Mouse (Mus musculus) right cerebral cortex, postnatal 14 days (tissue): Measurements from ENCODE around the gene Themis3.
"Not testable (repeated sequence)": the region's sequence is repeated elsewhere in the genome, so short reads cannot be mapped to it uniquely, and the experiment has no call there.

Experiments
- DNase-seq: peaks from one replicate; pipeline ENCODE4 v3.0.0; 2022

Themis3 gene

GRCm38 (mm10) chr17:66552690-66553089, 41.7 kb downstream of the Themis3 start:
- no peak for DNase-seq

- no peak for DNase-seq
Observed at GRCm38 (mm10) chr17:66550486-66550885, 43.9 kb downstream of the Themis3 start.

DNA sequence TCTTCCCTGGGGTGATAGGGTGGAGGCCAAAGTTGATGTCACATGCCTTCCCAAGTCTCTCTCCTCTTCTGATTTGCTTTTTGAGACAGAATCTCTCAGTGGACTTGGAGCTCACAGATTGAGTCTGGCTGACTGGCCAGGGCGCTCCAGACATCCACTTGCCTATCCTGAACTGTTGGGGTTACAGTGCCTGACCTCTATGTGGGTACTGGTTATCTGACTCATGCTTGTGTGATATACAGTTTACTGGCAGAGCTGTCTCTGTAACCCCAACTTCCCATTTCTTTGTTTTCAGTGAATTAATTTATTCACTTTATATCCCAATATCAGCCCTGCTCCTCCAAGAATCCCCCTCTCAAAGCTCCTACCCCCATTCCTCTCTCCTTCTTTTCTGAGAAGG, 62.1 kb downstream of the Themis3 start:
- DNase-seq: no peak

GRCm38 (mm10) chr17:66523396-66523795, 71.0 kb downstream of the Themis3 start:
- DNase-seq: no peak

- DNase-seq: not testable (repeated sequence)
Observed at GRCm38 (mm10) chr17:66522631-66523030, 71.8 kb downstream of the Themis3 start.

- peak; percentile 90 for DNase-seq
Observed at GRCm38 (mm10) chr17:66519554-66520553, 74.6 kb downstream of the Themis3 start, which contains the start of gene Rab12. Gene Rab12 (minus strand): TSS chr17:66519729.

DNA sequence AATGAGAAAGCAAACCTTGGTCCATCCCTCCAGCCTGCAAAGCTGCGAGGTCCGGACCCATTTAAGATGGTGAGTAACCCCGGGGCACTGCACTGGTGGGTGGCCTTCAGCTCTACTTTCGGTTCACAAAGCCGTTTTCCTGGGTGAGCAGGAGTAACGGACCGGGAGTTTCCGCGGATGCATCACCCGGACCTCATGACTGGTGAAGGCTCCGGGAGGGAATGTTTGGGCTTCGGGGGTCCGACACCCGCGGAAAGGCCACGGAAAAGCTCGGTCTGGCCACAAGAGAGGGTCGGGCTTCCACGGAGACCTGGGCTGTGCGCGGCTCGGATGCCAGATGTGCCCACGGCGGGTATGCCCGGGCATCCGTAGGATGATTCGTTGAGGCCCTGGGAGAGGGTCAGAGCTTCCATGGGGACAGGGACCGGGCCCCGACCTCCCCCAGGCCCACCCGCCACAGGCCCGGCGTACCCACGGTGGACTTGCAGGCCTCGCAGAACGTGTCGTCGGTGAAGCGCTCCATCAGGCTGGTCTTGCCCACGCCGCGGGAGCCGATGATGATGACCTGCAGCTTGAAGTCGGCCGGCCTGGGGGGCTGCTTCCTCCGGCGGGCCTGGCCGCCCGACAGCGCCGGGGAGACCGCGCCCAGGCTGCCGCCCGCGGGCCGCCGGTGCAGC, 75.4 kb downstream of the Themis3 start:
- DNase-seq: no peak

GRCm38 (mm10) chr17:66516953-66517352, 77.5 kb downstream of the Themis3 start:
- DNase-seq: no peak

DNA sequence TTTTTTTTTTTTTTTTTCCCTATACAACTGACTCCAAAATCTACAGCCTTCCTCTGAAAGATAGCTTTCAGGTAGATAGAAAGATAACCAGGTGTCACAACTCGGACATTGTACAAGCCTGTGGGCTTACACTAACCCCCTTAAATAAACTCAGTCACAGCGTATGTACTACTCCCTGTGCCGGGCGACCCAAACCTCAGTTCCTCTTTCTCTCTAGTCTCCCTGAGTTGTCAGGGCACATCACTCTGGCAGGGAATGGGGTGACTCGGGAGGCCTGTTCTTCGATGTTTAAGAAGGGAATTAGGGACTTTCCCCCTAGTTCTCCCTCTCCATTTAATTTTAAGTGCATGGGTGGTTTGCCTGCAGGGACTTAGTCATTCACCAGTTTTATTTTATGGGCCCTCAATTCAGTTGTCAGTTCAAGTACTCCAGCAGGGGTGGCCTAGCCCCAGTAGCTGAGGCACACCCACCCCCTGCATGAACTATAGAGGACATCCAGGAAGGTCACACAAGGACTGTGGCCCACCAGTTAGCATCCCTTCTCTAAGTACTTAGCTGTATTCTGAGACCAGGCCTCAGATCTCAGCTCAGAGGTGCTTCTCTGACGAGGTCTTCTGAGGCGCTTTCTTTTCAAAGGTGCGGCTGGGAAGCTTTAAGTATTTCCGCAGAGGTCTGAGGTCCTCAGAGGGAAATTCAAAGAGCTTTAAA, 80.0 kb downstream of the Themis3 start:
- no peak for DNase-seq

DNA sequence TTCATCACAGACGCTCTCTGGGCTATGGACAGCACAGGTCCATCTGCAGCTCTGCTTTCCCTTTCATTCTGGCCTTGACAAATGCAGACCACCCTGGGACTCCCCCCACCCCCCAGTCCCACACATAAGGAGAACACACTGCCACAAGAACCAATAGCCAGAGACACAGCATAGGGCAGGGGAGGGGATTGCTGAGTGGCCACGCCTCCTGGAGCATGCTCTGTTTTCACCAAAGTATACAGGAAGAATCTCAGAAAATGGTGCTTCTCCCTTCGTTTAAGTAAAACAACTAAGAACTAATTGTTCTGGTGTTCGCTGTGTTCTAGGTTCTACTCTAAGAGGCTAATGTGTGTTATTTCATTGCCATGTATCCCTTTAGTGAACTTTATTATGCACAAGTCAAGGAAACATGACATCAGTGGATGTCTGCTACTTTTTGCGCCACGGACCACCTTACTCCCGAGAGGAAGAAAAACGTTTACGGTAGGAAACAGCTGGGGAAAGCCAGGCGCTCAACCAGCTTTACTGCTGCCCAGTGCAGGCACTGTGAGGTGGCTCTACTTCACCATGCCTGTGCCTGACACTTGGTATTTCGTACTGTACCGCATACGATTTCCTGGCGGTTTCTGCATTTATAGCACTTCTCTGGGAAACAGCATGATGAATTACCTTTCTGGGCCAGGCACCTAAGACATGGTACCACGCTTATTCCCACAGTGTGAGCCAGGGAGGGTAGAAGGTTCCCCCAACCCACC, 82.0 kb downstream of the Themis3 start:
- DNase-seq: no peak

DNA sequence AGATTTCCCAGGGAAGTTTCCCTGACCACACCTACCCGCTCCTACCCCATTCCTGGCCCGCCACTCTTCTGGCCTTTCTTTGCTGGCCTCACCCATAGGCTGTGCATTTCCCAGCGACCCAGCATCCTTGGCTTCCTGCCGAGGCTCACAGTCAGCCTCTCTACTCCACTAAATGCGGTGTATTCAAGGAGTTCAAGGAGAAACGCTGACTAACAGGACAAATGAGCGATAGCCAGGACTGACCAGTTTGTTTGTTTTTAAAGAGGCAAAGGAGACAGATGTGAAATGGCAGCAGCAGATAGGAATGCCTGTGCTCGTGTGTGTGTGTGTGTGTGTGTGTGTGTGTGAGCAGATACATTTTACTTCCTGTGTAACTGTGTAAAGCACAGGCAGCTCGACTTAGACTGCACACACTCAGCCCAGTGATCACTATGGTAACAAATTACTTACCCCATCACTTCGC, 84.2 kb downstream of the Themis3 start:
- peak; percentile 37 for DNase-seq

DNA sequence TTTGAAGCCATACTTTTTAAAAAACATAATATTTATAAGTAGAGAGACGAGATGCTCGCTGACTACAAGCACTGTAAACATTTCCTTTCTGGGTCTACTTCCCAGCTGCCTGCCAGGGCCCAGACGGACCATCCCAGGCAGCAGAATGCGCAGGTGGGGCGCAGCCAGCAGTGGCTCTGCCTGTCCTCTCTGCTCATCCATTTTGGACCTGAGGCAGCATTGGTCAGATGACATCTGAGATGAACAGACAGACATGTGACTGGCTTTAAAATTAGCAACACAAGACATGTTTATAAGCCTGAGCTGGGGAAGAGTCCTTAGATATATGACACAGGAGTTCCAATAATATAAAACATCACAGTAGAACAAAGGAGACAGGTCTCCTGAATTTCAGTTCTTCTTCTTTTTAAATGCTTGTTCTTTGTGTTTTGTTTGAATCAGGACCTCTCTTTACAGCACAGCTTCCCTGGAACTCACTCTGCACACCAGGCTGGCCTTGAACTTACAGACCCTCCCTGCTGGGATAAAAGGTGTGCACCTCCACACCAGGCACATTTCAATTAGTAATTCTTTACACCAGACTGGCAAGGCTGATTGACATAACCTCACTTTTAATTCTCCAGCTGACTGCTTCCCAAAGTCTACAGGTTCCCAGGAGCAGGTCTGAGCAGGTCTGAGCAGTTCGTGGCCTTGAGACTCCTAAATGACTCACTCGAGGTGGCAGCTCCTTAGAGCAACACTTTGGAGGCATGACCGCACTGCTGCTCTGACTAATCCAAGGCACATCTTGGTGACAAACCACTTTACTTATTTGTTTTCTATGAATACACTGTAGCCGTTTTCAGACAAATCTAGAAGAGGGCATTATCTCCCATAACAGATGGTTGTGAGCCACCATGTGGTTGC, 87.1 kb downstream of the Themis3 start:
- no peak for DNase-seq

- no peak for DNase-seq
Observed at GRCm38 (mm10) chr17:66504964-66505363, 89.5 kb downstream of the Themis3 start.
